Mouse (Mus musculus): ENCODE data around the gene Tex101.
"Not testable (repeated sequence)": the region's sequence is repeated elsewhere in the genome, so short reads cannot be mapped to it uniquely, and the experiment has no call there.

Tex101 gene

GRCm38 (mm10) chr7:24636264-24636663 is 40.2 kb downstream of the Tex101 start, which contains the start of gene Lypd3:
TSS of gene Lypd3 (plus strand) at chr7:24636550.
- DNase-seq (ENCODE audit: low spot score) = no peak

GRCm38 (mm10) chr7:24630116-24630880 is 46.2 kb downstream of the Tex101 start:
- DNase-seq (ENCODE audit: low spot score) = no peak

GRCm38 (mm10) chr7:24629672-24630071 is 46.8 kb downstream of the Tex101 start:
- no peak for DNase-seq (ENCODE audit: low spot score)

- DNase-seq (ENCODE audit: low spot score) = peak; percentile 56
These were observed 47.5 kb downstream of the Tex101 start for GRCm38 (mm10) chr7:24628685-24629610.

GRCm38 (mm10) chr7:24622967-24623366 is 53.5 kb downstream of the Tex101 start:
- DNase-seq (ENCODE audit: low spot score) = no peak

- no peak for DNase-seq (ENCODE audit: low spot score)
These were observed 55.3 kb downstream of the Tex101 start for GRCm38 (mm10) chr7:24621193-24621592.

- no peak for DNase-seq (ENCODE audit: low spot score)
These were observed 56.6 kb downstream of the Tex101 start for GRCm38 (mm10) chr7:24619671-24620397.

- not testable (repeated sequence) for DNase-seq (ENCODE audit: low spot score)
These were observed 58.1 kb downstream of the Tex101 start for GRCm38 (mm10) chr7:24618374-24618773.

Measured in T-cell, adult 2 months (primary cell).